Mouse (Mus musculus): Measurements from ENCODE around the gene Cep128.

Cep128 gene

DNA sequence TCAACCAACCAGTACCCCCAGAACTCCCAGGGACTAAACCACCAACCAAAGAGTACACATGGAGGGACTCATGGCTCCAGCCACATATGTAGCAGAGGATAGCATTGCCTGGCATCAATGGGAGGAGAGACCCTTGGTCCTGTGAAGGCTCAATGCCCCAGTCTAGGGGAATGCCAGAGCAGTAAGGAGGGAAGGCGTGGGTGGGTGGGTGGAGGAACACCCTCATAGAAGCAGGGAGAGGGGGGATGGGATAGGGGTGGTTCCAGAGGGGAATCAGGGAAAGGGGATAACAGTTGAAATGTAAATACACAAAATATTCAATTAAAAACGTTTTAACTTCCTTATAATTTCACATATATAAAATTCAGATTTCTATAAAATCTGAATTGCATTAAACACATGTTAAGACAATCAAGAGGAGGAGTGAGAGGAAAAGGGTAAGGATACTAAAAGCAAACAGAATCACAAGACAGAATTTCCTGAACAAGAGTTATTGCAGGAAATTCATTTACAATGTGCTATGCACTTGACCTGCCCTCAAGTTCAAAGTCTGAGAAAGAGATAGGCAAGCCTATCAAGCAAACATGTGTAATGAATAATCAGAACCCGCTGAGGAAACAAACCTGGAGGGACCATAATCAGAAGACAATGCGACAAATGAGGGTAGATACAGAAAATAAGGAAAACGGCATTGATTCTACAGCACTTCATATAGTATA is 207.2 kb downstream of the Cep128 start:
- DNase-seq = no peak

GRCm38 (mm10) chr12:91171613-91172012 is 212.6 kb downstream of the Cep128 start:
- DNase-seq = no peak

DNA sequence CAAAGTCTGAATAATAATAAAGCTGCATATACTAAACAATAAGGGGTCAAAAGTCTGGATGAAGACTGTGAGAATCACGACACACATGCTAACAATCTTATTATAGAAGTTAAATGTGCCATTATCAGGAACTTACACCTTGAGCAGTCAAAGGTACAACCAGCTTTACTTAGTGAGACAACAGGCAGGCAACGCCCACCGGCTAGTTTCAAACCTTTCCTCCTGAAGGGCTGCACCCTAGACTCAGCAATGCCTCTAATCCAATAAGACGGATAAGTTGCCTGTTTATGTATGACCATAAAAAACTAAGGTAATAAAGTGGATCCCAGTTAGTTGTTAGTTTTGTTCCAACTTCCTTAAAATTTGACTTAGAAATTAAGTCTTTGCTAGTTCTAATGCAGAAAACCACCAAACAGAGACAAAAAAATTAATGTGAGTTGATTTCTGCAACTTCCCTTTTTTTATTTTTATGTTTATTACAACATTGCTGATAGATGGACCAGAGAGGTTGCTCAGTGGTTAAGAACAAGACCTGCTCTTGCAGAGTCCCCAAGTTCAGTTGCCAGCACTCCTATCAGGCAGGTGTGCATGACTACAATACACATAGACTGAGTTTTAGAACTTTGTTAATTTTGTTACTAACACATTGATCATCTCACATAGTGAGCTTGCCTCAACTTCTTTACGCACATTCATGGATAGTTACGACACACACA is 223.0 kb downstream of the Cep128 start:
- DNase-seq = no peak

DNA sequence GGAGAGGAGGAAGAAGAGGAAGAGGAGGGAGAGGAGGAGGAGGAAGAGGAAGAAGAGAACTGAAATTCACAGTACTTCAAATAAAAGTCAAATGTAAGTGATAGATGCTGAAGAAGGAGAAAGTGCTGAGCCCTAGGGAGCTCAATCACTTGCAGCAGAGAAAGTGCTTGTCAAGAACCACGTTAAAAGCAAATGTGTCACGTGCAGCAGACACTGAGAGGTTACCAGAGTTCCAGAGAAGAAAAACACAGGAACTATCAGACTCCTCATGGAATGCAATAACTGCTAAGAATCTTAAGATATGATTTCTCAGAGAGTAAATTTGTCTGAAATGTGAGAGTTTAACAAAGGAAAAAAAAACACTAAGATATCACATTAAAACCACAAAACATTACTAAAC is 225.7 kb downstream of the Cep128 start:
- DNase-seq = no peak

GRCm38 (mm10) chr12:91154052-91154451 is 230.2 kb downstream of the Cep128 start:
- no peak for DNase-seq

GRCm38 (mm10) chr12:91149152-91149551 is 235.1 kb downstream of the Cep128 start:
- no peak for DNase-seq

GRCm38 (mm10) chr12:91134740-91135517 is 249.3 kb downstream of the Cep128 start:
- no peak for DNase-seq

- no peak for DNase-seq
These were observed 269.2 kb downstream of the Cep128 start for GRCm38 (mm10) chr12:91115054-91115453.

DNA sequence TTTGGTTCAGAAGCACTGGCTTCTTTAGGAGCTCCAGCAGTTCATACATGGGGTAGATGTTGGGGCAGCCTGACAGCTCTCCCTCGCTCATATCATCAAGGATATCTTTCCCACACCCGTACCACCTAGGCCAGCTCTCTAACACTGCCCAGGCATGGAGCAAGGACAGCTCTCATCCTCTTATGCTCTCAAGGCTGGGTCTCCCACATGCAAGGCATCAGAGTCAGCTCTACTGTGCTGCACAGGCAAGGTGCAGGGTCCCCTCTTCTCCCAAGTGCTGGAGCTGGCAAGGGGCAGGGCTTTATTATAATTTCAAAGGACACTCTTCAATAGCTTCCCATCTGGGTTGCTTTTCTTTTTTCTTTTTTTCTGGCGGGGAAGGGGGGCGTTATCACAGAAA is 280.9 kb downstream of the Cep128 start:
- no peak for DNase-seq

DNA sequence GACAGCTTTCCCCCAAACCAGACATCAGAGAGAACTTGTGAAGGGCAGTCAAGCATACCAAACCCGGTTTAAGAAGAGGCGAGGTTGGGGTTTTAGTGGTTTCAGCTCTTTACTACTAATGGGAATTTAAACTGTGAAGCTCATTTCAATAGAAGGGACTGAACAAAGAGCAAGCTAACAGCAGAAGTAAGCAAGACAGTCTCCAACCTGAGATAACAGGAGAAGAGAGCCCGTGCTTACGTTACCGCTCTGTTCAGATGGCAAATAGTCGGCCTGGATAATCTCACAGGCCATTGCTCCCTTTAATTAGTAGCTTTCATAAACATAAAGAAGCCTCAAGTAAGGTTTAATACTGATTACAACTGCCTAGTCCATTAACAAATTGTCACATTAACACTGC is 286.3 kb downstream of the Cep128 start:
- DNase-seq = no peak

DNA sequence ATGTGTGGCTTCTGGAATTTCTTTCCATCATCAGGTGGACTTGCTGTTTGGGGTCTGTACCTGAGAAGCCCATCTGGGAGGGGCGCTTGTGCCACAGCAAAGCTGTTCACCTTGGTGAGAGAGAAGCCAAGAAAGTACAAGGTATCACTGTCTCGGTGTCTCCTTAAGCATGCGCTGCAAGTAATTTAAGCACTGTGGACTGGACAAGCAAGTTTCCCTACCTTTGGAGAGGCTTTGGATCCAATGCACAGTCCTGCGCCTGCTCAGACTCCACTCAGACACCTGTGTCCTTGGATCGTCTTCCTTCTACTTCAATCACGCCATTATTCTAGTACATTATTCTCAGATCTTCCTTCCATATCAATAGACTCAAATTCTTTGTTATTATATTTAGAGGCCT is 288.0 kb downstream of the Cep128 start:
- no peak for DNase-seq

DNA sequence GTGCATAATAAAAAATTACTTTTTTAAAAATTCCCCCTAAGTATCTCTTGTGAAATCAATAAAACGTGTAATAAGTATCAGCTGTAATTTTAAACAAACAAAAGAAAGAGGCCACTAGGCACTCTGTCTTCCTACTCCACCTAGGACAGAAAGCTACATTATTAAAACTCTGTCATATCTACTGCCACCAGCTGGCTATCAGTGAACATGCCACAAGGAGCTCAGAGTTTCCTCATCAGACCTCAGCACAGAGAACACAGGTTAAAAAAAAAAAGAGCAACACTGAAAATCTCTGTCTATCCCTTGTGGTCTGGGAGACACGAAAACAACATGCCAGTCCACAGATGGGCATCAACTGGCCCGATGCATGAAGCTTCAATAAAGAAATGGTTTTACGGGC is 295.9 kb downstream of the Cep128 start:
- DNase-seq = no peak

DNA sequence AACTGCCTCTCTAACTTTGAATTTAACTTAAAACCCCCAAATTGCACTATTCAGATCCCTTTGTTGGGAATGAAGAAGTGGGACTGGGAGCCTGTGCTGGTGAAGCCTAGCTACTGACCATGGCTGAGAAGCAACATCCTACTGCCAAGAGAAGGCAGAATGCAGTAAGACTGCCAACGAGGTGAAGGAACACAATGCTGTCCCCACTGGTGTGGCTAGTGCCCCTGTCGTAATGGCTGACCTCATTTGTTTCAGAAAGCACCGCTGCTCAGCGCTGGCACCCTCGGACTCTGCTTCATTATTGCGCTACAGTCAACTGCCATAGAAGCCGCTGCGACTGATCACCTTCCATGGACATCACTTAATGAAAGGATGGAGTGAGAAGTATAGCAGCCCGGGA is 298.2 kb downstream of the Cep128 start:
- no peak for DNase-seq

GRCm38 (mm10) chr12:91075600-91075999 is 308.6 kb downstream of the Cep128 start:
- no peak for DNase-seq

GRCm38 (mm10) chr12:91070551-91071045 is 313.6 kb downstream of the Cep128 start:
- DNase-seq = no peak

- DNase-seq = no peak
These were observed 317.1 kb downstream of the Cep128 start for GRCm38 (mm10) chr12:91067083-91067441.

- no peak for DNase-seq
These were observed 317.7 kb downstream of the Cep128 start for GRCm38 (mm10) chr12:91066286-91067082.

DNA sequence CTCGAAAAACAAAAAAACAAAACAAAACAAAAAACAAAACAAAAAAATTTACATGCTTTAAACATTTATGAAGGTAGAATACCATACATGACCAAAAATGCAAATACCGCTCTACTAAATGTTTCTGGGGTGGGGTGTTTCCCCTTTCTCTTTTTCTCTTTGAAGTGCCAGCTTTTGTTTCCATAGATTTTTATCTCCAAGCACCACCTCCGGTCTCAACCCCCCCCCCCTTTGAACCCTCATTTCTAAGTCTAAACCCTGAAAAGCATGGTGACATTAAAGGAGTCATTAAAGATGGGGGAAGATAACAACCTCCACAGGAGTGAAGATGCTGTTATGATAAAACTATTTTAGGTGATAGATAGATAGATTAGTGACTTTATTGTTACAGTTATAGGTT is 318.8 kb downstream of the Cep128 start:
- DNase-seq = no peak

DNA sequence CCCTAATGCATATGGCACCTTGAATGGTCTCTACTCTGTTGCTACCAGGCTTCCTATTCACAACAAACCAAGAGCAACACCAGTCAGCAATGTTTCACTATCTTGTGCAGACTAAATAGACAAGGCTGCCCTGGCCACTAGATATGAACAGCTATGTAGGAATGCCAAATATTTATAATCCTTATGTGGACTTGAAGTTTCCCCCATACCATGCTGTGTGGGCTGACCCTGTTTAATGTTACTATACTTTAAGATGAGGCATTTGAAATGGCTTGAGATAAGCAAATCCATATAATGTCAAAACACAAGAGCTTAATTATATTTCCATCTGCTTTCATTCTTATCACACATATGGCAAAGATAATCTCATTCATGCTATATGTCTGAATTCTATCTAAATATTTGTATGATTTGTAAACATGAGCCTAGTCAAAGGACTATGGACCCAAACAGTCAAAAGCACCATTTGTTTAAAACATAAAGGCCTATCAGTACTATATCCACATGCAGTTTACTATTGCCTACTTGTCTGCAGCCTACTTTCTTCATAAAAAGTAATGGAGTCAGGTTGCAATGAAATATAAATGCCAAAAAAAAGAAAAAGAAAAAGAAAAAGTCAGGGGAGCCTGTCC is 319.7 kb downstream of the Cep128 start:
- no peak for DNase-seq

DNA sequence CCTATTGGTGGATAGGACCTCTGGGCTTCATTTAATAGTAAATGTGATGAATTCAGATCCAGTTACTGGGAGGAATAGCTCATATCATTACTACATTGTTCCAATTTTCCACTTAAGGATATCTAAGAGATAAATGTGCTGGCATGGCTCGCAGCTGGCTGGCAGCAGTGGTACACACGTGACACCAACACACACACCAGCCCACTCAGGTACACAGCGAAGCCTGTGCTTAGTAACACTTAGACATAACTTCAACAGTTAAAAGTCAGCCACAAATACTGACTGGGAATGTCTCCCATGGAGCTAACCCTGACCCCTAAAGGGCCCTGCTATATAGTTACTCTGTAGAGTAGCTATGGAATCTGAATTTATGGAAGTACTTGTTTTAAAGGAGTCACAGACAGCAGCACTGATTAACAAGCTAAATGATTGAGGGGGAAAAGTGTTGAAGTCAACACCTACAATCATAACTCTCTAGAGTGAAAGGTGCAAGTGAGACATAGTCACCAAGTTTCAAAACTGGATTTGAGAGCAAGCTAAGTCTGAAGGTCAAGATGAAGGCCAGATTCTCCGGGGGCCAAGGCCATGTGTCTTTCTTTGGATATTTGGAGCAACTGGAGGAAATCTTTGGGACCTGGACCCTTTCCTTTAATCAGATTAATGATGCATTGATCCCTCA is 320.7 kb downstream of the Cep128 start:
- no peak for DNase-seq

GRCm38 (mm10) chr12:91062681-91063080 is 321.5 kb downstream of the Cep128 start:
- DNase-seq = no peak
